Mouse (Mus musculus) G1E (cell line): ENCODE data around the gene Racgap1.

Source experiments
- CTCF ChIP-seq: IDR thresholded peaks from 2 replicates; pipeline ENCODE4 v1.5.1; 2012; ENCODE audit warnings: low read depth, low read length, inconsistent platforms, mixed read lengths
- GATA1 ChIP-seq: IDR thresholded peaks from 2 replicates; pipeline ENCODE4 v1.6.1; 2012; ENCODE audit warnings: borderline replicate concordance, low read length, inconsistent platforms, mixed read lengths
- GATA2 ChIP-seq: IDR thresholded peaks from 2 replicates; pipeline ENCODE4 v1.6.1; 2012; ENCODE audit warnings: low read depth, low read length, inconsistent platforms, borderline replicate concordance
- TAL1 ChIP-seq: conservative IDR thresholded peaks from 2 replicates; pipeline ENCODE4 v1.6.1; 2012; ENCODE audit warnings: low read depth, low read length, inconsistent platforms, mixed read lengths

DNA sequence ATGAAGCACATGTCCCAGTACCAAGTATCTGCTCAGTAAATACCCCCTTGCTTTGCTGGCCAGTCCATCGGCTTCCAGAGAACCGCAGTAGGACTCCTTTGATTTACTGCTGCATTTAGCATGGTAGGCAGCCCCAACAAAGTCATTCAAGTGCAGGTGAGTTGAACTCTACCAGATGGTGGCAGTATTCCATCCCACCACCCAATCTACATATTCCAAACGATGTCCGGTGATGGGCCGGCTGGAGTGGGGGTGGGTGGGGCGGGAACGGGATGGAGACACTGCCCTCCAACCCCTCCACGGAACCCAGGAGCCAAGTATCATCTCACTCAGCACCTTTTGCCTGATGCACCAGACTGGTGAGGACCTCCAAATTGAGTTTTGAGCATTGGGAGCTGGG, 1.8 kb upstream of the Racgap1 start:
- TF ChIP-seq GATA1 (no peak), CTCF (no peak), TAL1 (no peak), GATA2 (no peak)
